Mouse (Mus musculus): ENCODE results near the gene Suox.

DNA sequence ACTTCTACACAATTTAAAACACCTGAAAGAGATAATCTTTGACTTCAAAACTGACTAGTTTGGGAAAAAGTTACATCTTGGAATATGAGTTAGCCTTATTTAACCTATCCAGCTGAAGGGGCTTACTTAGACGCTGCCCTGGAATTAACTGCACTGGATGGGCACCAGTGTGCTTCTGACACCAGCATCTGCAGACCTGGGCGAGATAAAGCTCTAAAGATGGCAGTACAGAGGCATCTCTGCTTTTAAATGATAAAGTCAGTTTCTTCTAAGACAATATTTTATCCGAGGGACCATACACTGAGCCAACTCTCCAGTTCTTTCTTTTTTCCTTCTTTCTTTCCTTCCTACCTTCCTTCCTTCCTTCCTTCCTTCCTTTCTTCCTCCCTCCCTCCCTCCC lies 9.1 kb downstream of the Suox start:
- TF ChIP-seq CTCF (IDR thresholded peaks at IDR 0.05; ENCODE audit: control insufficient read depth, insufficient read depth, insufficient replicate concordance, low read depth, low read length) (no peak), POLR2A (IDR thresholded peaks at IDR 0.05; ENCODE audit: control insufficient read depth, low read depth, low read length) (no peak)

All from testis, adult 2 months (tissue).